Mouse (Mus musculus): ENCODE results near the gene Rln3. TPM values are rescaled to one million over a fixed set of nuclear protein-coding genes. Genes with fewer than 3 reads are reported as not detected.
A peak's percentile ranks its signal among the peaks of the same experiment; 100 is the strongest.

Rln3 gene
- polyA plus RNA-seq, 1 experiment from 2014 or later: not detected

GRCm38 (mm10) chr8:83997511-83998141, 47.2 kb downstream of the Rln3 start, which contains the start of gene Samd1:
Gene Samd1, plus strand, starts transcription at chr8:83997672.
- WGBS (ENCODE audit: insufficient replicate concordance): 0% methylated on average over 73 of the region's 112 CpGs
- peak; percentile 5 for ATAC-seq (ENCODE audit: low read depth)
- peaks cover 42% of the 10 kb centered on the region for H3K4me1 ChIP-seq (ENCODE audit: control insufficient read depth, low read depth, low read length)

GRCm38 (mm10) chr8:83996567-83997505, 48.0 kb downstream of the Rln3 start:
- Histone ChIP-seq H3K4me3 (ENCODE audit: low read depth, low read length) (peak overlapping the region; percentile 88), H3K36me3 (ENCODE audit: control insufficient read depth, insufficient read depth) (peaks cover 27% of the 10 kb centered on the region), H3K4me1 (ENCODE audit: control insufficient read depth, low read depth, low read length) (peaks cover 50% of the 10 kb centered on the region), H3K9me3 (replicated peaks; ENCODE audit: control insufficient read depth, low read length) (no peaks in the 10 kb centered on the region), H3K4me2 (ENCODE audit: low read depth, low read length) (peak overlapping the region; percentile 93), H3K9ac (ENCODE audit: low read depth, low read length) (peak overlapping the region; percentile 90), H3K27me3 (ENCODE audit: control insufficient read depth, insufficient read depth, low read depth, low read length) (no peaks in the 10 kb centered on the region), H3K27ac (ENCODE audit: low read length) (peak overlapping the region; percentile 86)
- ATAC-seq (ENCODE audit: low read depth): peak; percentile 86
- under 1% methylated on average over 55 of the region's 103 CpGs for WGBS (ENCODE audit: insufficient replicate concordance)

More at GRCm38 (mm10) chr8:83997511-83998141, 47.2 kb downstream of the Rln3 start, which contains the start of gene Samd1:
- H3K27me3 ChIP-seq (ENCODE audit: control insufficient read depth, insufficient read depth, low read depth, low read length): no peaks in the 10 kb centered on the region
- H3K27ac ChIP-seq (ENCODE audit: low read length): peak within 1 kb of the TSS; percentile 86
- H3K4me3 ChIP-seq (ENCODE audit: low read depth, low read length): peak within 1 kb of the TSS; percentile 88
- no peaks in the 10 kb centered on the region for H3K9me3 ChIP-seq (replicated peaks; ENCODE audit: control insufficient read depth, low read length)
- peak within 1 kb of the TSS; percentile 90 for H3K9ac ChIP-seq (ENCODE audit: low read depth, low read length)
- H3K4me2 ChIP-seq (ENCODE audit: low read depth, low read length): peak within 1 kb of the TSS; percentile 93
- H3K36me3 ChIP-seq (ENCODE audit: control insufficient read depth, insufficient read depth): peaks cover 28% of the 10 kb centered on the region

GRCm38 (mm10) chr8:83995973-83996372, 48.8 kb downstream of the Rln3 start:
- Histone ChIP-seq H3K4me1 (ENCODE audit: control insufficient read depth, low read depth, low read length) (peaks cover 53% of the 10 kb centered on the region), H3K36me3 (ENCODE audit: control insufficient read depth, insufficient read depth) (peaks cover 21% of the 10 kb centered on the region), H3K27me3 (ENCODE audit: control insufficient read depth, insufficient read depth, low read depth, low read length) (no peaks in the 10 kb centered on the region), H3K4me3 (ENCODE audit: low read depth, low read length) (peak overlapping the region; percentile 88), H3K9ac (ENCODE audit: low read depth, low read length) (peak overlapping the region; percentile 87), H3K9me3 (replicated peaks; ENCODE audit: control insufficient read depth, low read length) (no peaks in the 10 kb centered on the region), H3K27ac (ENCODE audit: low read length) (peak overlapping the region; percentile 86), H3K4me2 (ENCODE audit: low read depth, low read length) (peak overlapping the region; percentile 93)
- 31% methylated on average over 12 of the region's 12 CpGs for WGBS (ENCODE audit: insufficient replicate concordance)
- ATAC-seq (ENCODE audit: low read depth): no peak

- H3K4me3 ChIP-seq (ENCODE audit: low read depth, low read length): no peak overlapping the region
- peaks cover 6% of the 10 kb centered on the region; the same call in 1 of the 2 replicates for H3K36me3 ChIP-seq (ENCODE audit: control insufficient read depth, insufficient read depth)
- H3K27ac ChIP-seq (ENCODE audit: low read length): peak overlapping the region; percentile 1
- no peak for ATAC-seq (ENCODE audit: low read depth)
- H3K9me3 ChIP-seq (replicated peaks; ENCODE audit: control insufficient read depth, low read length): no peaks in the 10 kb centered on the region
- 31% methylated on average over 3 of the region's 3 CpGs for WGBS (ENCODE audit: insufficient replicate concordance)
- H3K4me1 ChIP-seq (ENCODE audit: control insufficient read depth, low read depth, low read length): peaks cover 42% of the 10 kb centered on the region
- no peaks in the 10 kb centered on the region for H3K27me3 ChIP-seq (ENCODE audit: control insufficient read depth, insufficient read depth, low read depth, low read length)
- no peak overlapping the region for H3K9ac ChIP-seq (ENCODE audit: low read depth, low read length)
- no peak overlapping the region for H3K4me2 ChIP-seq (ENCODE audit: low read depth, low read length)
Observed at GRCm38 (mm10) chr8:83994030-83994429, 50.8 kb downstream of the Rln3 start.

MicroRNAs within 50 kb of the gene (microRNA counts, 519-probe panel; counts per million panel counts)
- 60.7 counts per million for microRNA mmu-miR-1199
- 2,767 counts per million, percentile 77 among the panel's probes with 10 or more counts for microRNA mmu-miR-709

Small RNA genes lying within 50 kb of the gene (microRNA-seq; reads per million reads assigned to microRNA genes)
- gene Mir1199: 0.74 reads per million
- not detected for gene Mir709
- 3.0 reads per million, percentile 8 among the genes with 10 or more reads in this experiment for gene Mir8111

Other genes starting within 250 kb of the Rln3 start
- gene Adgrl1, start 144.9 kb downstream of the Rln3 start, polyA plus RNA-seq (2015; fragmentation: Nextera tagmentation; extraction: Ambion mirVana): 0.86 and 1.2 TPM in 2 replicates
- gene Gm10644, start 89.8 kb downstream of the Rln3 start, polyA plus RNA-seq (2015; fragmentation: Nextera tagmentation; extraction: Ambion mirVana): 0.41 and 0.43 TPM in 2 replicates
- 108 and 110 TPM in 2 replicates for gene Asf1b, start 89.5 kb downstream of the Rln3 start, polyA plus RNA-seq (2015; fragmentation: Nextera tagmentation; extraction: Ambion mirVana)
- 29.8 and 39.9 TPM in 2 replicates for gene Prkaca, start 72.0 kb downstream of the Rln3 start, polyA plus RNA-seq (2015; fragmentation: Nextera tagmentation; extraction: Ambion mirVana)
- gene Samd1, start 47.3 kb downstream of the Rln3 start, polyA plus RNA-seq (2015; fragmentation: Nextera tagmentation; extraction: Ambion mirVana): 3.6 and 3.9 TPM in 2 replicates
- gene 1700067K01Rik, start 43.5 kb downstream of the Rln3 start, polyA plus RNA-seq (2015; fragmentation: Nextera tagmentation; extraction: Ambion mirVana): 0.56 and 0.58 TPM in 2 replicates
- gene 2210011C24Rik, start 32.8 kb downstream of the Rln3 start, polyA plus RNA-seq (2015; fragmentation: Nextera tagmentation; extraction: Ambion mirVana): 0.13 TPM in 1 of 2 replicates, not detected in the other
- gene Palm3, start 23.5 kb downstream of the Rln3 start, polyA plus RNA-seq (2015; fragmentation: Nextera tagmentation; extraction: Ambion mirVana): 0.15 TPM in 1 of 2 replicates, not detected in the other
- gene Il27ra, start 2.4 kb downstream of the Rln3 start, polyA plus RNA-seq (2015; fragmentation: Nextera tagmentation; extraction: Ambion mirVana): 0.87 and 1.0 TPM in 2 replicates
- gene Gm10643, start 20.1 kb upstream of the Rln3 start, polyA plus RNA-seq (2015; fragmentation: Nextera tagmentation; extraction: Ambion mirVana): 0.08 and 0.32 TPM in 2 replicates
- 2.0 and 2.7 TPM in 2 replicates for gene Rfx1, start 21.8 kb upstream of the Rln3 start, polyA plus RNA-seq (2015; fragmentation: Nextera tagmentation; extraction: Ambion mirVana)
- 2.4 and 3.0 TPM in 2 replicates for gene Dcaf15, start 59.8 kb upstream of the Rln3 start, polyA plus RNA-seq (2015; fragmentation: Nextera tagmentation; extraction: Ambion mirVana)
- 0.04 TPM in 1 of 2 replicates, not detected in the other for gene Podnl1, start 81.0 kb upstream of the Rln3 start, polyA plus RNA-seq (2015; fragmentation: Nextera tagmentation; extraction: Ambion mirVana)
- 5.3 and 5.8 TPM in 2 replicates for gene Cc2d1a, start 102.9 kb upstream of the Rln3 start, polyA plus RNA-seq (2015; fragmentation: Nextera tagmentation; extraction: Ambion mirVana)
- 0.26 and 0.28 TPM in 2 replicates for gene 4930432K21Rik, start 103.0 kb upstream of the Rln3 start, polyA plus RNA-seq (2015; fragmentation: Nextera tagmentation; extraction: Ambion mirVana)
- not detected in 2 replicates for gene Nanos3, start 140.2 kb upstream of the Rln3 start, polyA plus RNA-seq (2015; fragmentation: Nextera tagmentation; extraction: Ambion mirVana)
- gene Zswim4, start 192.1 kb upstream of the Rln3 start, polyA plus RNA-seq (2015; fragmentation: Nextera tagmentation; extraction: Ambion mirVana): 2.2 and 2.8 TPM in 2 replicates
- 175 and 185 TPM in 2 replicates for gene D8Ertd738e, start 204.7 kb upstream of the Rln3 start, polyA plus RNA-seq (2015; fragmentation: Nextera tagmentation; extraction: Ambion mirVana)
- 27.1 and 27.9 TPM in 2 replicates for gene Mri1, start 212.3 kb upstream of the Rln3 start, polyA plus RNA-seq (2015; fragmentation: Nextera tagmentation; extraction: Ambion mirVana)
- 5.6 and 6.2 TPM in 2 replicates for gene Ccdc130, start 225.4 kb upstream of the Rln3 start, polyA plus RNA-seq (2015; fragmentation: Nextera tagmentation; extraction: Ambion mirVana)

Measured in liver, embryonic 16.5 days (tissue).